Mouse (Mus musculus): ENCODE data around the gene Ackr4. TPM values are rescaled to one million over a fixed set of nuclear protein-coding genes. Genes with fewer than 3 reads are reported as not detected.

Ackr4 gene
- polyA plus RNA-seq, 1 experiment: not detected

DNA sequence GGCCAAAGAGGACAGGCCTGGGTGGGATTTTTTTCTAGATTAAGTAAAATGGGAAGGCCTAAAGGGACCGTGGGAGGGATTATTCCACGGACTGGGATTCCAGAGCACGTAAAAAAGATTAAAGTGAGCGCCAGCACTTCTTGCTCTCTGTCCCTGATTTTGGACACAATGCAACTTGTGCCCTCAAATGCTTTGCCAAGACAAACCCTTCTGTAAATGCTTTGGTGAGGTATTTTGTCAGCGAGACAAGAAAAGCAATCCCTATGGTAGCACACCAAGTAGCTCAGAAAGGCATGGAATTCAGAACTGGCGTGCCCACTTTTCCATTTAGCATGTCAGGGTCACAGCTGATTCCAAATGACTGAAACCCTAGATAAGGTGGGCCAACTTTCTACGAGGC lies 22.2 kb upstream of the Ackr4 start:
- no peaks in the 10 kb centered on the region for H3K4me1 ChIP-seq
- H3K4me3 ChIP-seq (replicated peaks): no peak overlapping the region
- TF ChIP-seq FLI1 (IDR thresholded peaks at IDR 0.05; ENCODE audit: low read length) (no peak), GATA1 (IDR thresholded peaks at IDR 0.05; ENCODE audit: borderline replicate concordance, low read length) (no peak)
- H3K36me3 ChIP-seq (replicated peaks; ENCODE audit: low read length): peaks cover 48% of the 10 kb centered on the region
- H3K9me3 ChIP-seq: 0 out of 2 replicates have a peak, but pooled peaks cover 3% of the 10 kb centered on the region
- no peaks in the 10 kb centered on the region for H3K27me3 ChIP-seq (replicated peaks)

DNA sequence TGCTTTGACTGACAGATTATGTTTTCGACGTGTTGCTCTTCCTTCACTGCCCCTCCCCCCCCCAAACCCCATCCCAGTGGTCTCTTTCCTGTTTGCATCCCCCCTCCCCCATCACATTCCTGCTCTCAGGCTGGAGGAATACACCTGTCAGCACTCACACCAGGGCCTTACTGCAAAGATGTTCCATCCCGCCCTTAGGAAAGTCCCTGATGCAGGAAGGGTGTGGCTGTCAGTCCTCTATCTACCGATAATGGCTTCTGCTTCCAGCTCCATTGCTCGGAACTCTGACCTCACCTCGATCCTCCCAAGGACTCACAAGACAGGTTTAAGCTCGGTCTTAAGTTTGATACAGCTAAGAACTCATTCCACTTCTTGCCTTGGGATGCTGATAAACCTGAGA lies 19.9 kb upstream of the Ackr4 start:
- TF ChIP-seq GATA1 (IDR thresholded peaks at IDR 0.05; ENCODE audit: borderline replicate concordance, low read length) (no peak), FLI1 (IDR thresholded peaks at IDR 0.05; ENCODE audit: low read length) (no peak)

DNA sequence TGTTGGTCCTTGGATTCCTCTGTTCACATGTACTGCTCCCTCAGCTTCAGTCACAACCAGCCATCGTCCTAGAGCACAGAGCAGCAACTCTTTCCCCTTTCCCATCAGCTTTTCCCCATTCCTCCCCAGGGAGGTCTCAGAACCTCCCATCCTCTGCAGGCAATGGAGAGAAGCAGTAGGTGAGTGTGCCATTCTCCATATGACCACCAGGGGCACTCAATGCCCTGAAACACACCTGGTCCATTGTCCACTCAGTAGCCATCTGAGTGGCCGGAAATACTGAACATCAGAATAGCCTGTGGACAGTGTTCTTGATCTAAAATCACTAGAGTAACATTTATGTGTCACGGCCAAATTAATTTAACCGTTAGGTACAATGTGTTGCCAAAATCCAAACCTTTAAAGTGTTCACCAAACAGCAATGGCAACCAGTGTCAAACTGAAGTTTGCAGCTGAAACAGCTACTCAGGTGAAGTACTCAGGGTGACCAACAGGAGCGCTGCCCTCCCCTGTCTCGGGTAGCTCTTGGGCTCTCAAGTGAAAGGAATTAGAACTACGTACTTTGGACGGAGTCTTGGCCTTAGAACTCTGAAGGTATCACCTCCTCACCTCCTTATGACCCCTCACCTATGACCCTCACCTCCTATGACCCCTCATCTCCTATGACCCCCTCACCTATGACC lies 17.7 kb upstream of the Ackr4 start:
- Histone ChIP-seq H3K36me3 (replicated peaks; ENCODE audit: low read length) (peaks cover 5% of the 10 kb centered on the region), H3K4me3 (replicated peaks) (no peak overlapping the region), H3K9me3 (peaks cover 8% of the 10 kb centered on the region), H3K27me3 (replicated peaks) (no peaks in the 10 kb centered on the region), H3K4me1 (peaks cover 12% of the 10 kb centered on the region)
- TF ChIP-seq FLI1 (IDR thresholded peaks at IDR 0.05; ENCODE audit: low read length): no peak
- no peak for TF ChIP-seq GATA1 (IDR thresholded peaks at IDR 0.05; ENCODE audit: borderline replicate concordance, low read length)

More for the DNA sequence above, 19.9 kb upstream of the Ackr4 start:
- no peaks in the 10 kb centered on the region for H3K4me1 ChIP-seq
- H3K4me3 ChIP-seq (replicated peaks): no peak overlapping the region
- 0 out of 2 replicates have a peak, but pooled peaks cover 3% of the 10 kb centered on the region for H3K9me3 ChIP-seq
- peaks cover 25% of the 10 kb centered on the region for H3K36me3 ChIP-seq (replicated peaks; ENCODE audit: low read length)
- no peaks in the 10 kb centered on the region for H3K27me3 ChIP-seq (replicated peaks)

DNA sequence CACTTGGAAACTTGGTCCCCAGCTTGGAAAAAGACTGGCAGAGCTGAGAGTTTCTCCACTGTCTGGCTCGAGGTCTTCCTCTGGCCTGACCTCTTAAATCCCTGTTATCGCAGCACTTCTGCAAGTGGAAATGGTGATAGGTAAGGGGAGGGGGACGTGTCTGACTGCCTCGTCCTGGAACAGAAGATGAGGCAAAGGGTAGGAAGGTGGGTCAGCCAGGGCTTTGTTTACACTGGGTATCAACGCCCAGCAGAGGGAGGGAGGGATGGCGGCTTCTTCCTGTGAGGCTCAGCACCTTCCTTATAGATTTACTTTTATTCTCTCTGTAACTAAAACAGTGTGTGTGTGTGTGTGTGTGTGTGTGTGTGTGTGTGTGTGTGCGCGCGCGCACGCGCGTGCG lies 16.1 kb upstream of the Ackr4 start:
- Histone ChIP-seq H3K9me3 (peaks cover 20% of the 10 kb centered on the region), H3K27me3 (replicated peaks) (no peaks in the 10 kb centered on the region), H3K4me3 (replicated peaks) (no peak overlapping the region), H3K4me1 (peaks cover 12% of the 10 kb centered on the region), H3K36me3 (replicated peaks; ENCODE audit: low read length) (no peaks in the 10 kb centered on the region)
- TF ChIP-seq GATA1 (IDR thresholded peaks at IDR 0.05; ENCODE audit: borderline replicate concordance, low read length): no peak
- TF ChIP-seq FLI1 (IDR thresholded peaks at IDR 0.05; ENCODE audit: low read length): no peak

DNA sequence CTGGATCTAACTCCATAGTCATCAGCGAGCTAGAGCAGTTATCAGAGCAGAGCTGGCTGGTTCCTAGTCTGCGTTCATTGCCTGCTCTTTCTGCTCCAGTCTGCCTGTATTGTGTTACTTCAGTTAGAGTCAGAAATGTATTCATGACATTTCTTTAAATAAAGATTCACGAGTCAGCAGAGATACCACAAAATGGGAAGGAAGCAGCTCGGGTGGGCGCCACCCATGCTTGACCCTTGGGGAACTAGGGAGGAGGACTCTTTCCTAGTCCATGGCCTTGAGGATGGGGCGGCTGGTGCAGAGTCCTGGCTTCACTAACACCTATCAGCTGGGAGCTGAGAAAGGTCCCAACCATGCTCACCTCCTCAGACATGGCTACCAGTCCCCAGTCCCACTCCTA lies 13.6 kb upstream of the Ackr4 start:
- Histone ChIP-seq H3K27me3 (replicated peaks) (no peaks in the 10 kb centered on the region), H3K9me3 (peaks cover 20% of the 10 kb centered on the region), H3K36me3 (replicated peaks; ENCODE audit: low read length) (no peaks in the 10 kb centered on the region), H3K4me3 (replicated peaks) (peak overlapping the region; percentile 44), H3K4me1 (peaks cover 12% of the 10 kb centered on the region)
- no peak for TF ChIP-seq GATA1 (IDR thresholded peaks at IDR 0.05; ENCODE audit: borderline replicate concordance, low read length)
- TF ChIP-seq FLI1 (IDR thresholded peaks at IDR 0.05; ENCODE audit: low read length): no peak

DNA sequence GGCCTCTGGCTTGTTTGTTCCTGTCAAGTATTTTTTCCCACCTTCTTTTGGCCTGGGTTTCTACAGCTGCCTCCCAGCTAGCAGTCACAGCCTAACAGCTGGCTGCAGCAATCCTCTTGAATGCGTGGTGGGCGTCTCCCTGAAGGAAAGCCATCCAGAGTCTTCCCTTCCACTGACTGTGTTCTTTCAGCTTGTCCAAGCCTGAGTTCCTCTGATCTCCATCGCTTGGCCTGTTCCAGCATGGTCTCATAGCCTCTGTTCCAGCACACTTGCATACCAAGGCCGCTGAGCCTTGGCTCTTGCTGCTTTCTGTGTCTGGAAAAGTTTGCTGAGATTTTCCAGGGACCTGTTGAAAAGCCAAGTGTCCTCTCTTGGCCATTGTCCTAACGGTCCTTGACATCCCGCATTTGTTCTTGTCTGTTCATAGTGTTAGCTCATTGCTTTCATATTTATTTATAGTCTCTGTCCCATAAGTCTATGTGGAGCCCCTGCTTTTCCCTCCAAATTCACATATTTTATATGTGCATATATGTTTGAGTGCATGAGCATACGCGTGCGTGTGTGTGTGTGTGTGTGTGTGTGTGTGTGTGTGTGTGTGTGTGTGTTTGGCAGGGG lies 3.5 kb upstream of the Ackr4 start:
- TF ChIP-seq GATA1 (IDR thresholded peaks at IDR 0.05; ENCODE audit: borderline replicate concordance, low read length) (no peak), FLI1 (IDR thresholded peaks at IDR 0.05; ENCODE audit: low read length) (no peak)
- Histone ChIP-seq H3K36me3 (replicated peaks; ENCODE audit: low read length) (peaks cover 17% of the 10 kb centered on the region), H3K9me3 (no peaks in the 10 kb centered on the region), H3K27me3 (replicated peaks) (peaks cover 5% of the 10 kb centered on the region), H3K4me1 (no peaks in the 10 kb centered on the region), H3K4me3 (replicated peaks) (no peak overlapping the region)

DNA sequence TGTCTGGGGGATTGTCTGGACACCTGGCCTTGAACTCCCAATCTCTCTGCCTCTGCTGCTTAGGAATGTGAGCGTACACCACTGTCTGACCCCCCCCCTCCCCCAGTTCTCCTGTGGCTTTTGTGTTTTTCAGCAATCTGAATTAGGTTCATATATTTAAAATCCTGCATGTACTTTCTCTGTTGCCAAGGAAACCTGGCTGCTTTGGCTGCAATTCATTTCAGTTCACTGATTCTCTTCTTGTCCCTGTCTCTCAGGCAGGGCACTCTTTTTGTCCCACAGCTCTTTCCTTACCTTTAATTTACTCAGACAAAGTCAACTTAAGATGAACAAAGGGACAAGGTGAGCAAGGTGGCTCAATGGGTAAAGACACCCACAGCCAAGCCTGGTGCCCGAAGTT lies 1.4 kb upstream of the Ackr4 start:
- Histone ChIP-seq H3K9me3 (no peaks in the 10 kb centered on the region), H3K4me1 (peaks cover 8% of the 10 kb centered on the region), H3K27me3 (replicated peaks) (peaks cover 5% of the 10 kb centered on the region), H3K4me3 (replicated peaks) (no peak overlapping the region), H3K36me3 (replicated peaks; ENCODE audit: low read length) (peaks cover 39% of the 10 kb centered on the region)
- TF ChIP-seq FLI1 (IDR thresholded peaks at IDR 0.05; ENCODE audit: low read length) (no peak), GATA1 (IDR thresholded peaks at IDR 0.05; ENCODE audit: borderline replicate concordance, low read length) (no peak)

DNA sequence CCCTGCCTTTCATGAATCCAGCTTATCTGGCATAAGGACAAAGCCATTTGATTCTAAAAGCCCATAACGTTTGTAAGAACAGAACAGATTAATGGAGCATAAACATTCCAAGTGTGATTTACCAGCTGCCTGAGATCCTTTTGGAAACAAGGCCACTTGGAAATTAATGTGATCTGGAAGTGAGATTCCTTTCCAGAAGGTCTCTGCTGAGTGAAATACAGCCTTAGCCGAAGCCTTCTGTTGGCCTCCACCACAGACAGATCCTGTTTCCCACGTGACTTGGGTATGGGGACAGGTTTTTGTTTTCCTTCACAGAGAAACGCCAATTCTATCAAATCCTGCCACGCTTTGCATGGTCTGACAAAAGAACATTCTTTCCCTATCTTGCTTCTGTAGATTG lies 3.1 kb downstream of the Ackr4 start:
- Histone ChIP-seq H3K4me3 (replicated peaks) (no peak overlapping the region), H3K4me1 (peaks cover 18% of the 10 kb centered on the region), H3K36me3 (replicated peaks; ENCODE audit: low read length) (peaks cover 56% of the 10 kb centered on the region), H3K9me3 (no peaks in the 10 kb centered on the region), H3K27me3 (replicated peaks) (no peaks in the 10 kb centered on the region)
- TF ChIP-seq GATA1 (IDR thresholded peaks at IDR 0.05; ENCODE audit: borderline replicate concordance, low read length) (no peak), FLI1 (IDR thresholded peaks at IDR 0.05; ENCODE audit: low read length) (no peak)

DNA sequence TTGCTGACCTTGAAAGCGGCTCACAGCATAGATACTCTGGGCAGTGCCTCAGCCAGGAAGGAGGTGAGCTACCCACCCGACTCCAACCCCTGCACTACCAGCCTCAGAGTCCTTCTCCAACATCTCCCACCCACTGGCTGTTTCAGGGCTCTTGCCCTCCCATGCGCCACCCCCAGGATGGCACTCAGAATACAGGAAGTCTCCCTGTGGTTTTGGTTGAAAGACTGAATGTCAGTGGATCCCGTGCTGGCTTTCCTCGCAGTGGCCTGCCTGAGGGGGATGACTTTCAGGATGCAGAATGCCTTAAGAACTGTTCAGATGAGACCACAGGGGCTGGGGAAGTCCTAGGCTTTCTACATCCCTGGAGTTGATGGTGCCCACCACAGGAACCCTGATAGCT lies 3.6 kb downstream of the Ackr4 start:
- H3K4me3 ChIP-seq (replicated peaks): no peak overlapping the region
- peaks cover 18% of the 10 kb centered on the region for H3K4me1 ChIP-seq
- H3K9me3 ChIP-seq: no peaks in the 10 kb centered on the region
- peaks cover 59% of the 10 kb centered on the region for H3K36me3 ChIP-seq (replicated peaks; ENCODE audit: low read length)
- no peaks in the 10 kb centered on the region for H3K27me3 ChIP-seq (replicated peaks)
- no peak for TF ChIP-seq FLI1 (IDR thresholded peaks at IDR 0.05; ENCODE audit: low read length)
- no peak for TF ChIP-seq GATA1 (IDR thresholded peaks at IDR 0.05; ENCODE audit: borderline replicate concordance, low read length)

DNA sequence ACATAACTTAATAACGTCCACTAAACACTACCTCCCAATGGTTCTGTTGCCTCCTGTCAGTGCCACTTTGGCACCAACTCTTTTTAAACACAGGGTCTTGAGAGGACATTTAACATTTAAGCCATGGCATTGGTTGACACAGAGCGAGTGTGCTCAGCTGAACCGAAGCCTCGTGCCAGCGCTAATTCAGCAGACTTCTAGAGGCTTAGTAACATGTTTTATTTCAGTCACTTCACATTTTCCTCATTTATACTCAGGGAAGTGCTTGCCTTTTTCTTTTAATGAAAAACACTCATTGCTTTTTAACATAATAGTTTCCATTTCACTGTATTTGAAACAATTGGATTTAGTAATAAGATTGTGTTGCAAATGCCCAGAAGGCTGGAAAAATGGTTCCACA lies 17.6 kb downstream of the Ackr4 start:
- no peaks in the 10 kb centered on the region for H3K27me3 ChIP-seq (replicated peaks)
- H3K36me3 ChIP-seq (replicated peaks; ENCODE audit: low read length): peaks cover 16% of the 10 kb centered on the region
- peaks cover 25% of the 10 kb centered on the region for H3K4me1 ChIP-seq
- H3K9me3 ChIP-seq: peaks cover 3% of the 10 kb centered on the region; the same call in 1 of the 2 replicates
- peak overlapping the region; percentile 43 for H3K4me3 ChIP-seq (replicated peaks)
- no peak for TF ChIP-seq GATA1 (IDR thresholded peaks at IDR 0.05; ENCODE audit: borderline replicate concordance, low read length)
- TF ChIP-seq FLI1 (IDR thresholded peaks at IDR 0.05; ENCODE audit: low read length): no peak

Data from megakaryocyte, embryonic 14.5 days (primary cell).